Mouse (Mus musculus) embryonic fibroblast, embryonic 13.5 days (primary cell): ENCODE measurements around the gene Gpr176.

Experiments used
- CTCF ChIP-seq: IDR thresholded peaks from 2 replicates; pipeline ENCODE4 v1.5.1; 2011; ENCODE audit warnings: mild to moderate bottlenecking, control low read depth, low read length, moderate library complexity, borderline replicate concordance; ENCODE audit not compliant: insufficient read depth
- POLR2A ChIP-seq: IDR thresholded peaks from 2 replicates; pipeline ENCODE4 v1.6.1; 2011; ENCODE audit warnings: low read depth, mild to moderate bottlenecking, control low read depth, low read length, moderate library complexity

DNA sequence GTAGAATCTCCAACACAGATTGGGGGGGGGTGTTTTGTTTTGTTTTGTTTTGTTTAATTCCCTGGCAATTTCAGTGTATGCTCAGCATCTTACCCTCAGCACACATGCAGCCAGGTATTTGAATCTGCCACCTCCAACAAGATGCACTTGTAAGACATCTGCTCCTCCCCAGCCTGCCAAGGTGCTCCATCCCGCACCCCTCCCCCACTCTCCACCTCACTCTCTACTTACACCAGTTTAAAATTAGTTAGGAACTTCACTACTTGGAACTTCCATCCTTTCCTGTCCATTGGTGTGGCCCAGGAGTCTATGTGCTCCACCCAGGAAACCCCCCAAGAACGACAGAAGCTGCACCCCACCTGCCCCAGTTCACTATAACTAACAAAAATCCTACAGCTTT lies 66.3 kb downstream of the Gpr176 start:
- no peak for TF ChIP-seq CTCF
- no peak for TF ChIP-seq POLR2A
